Mouse (Mus musculus) liver, embryonic 13.5 days (tissue): ENCODE data around the gene Dnm1. TPM values are rescaled to one million over a fixed set of nuclear protein-coding genes. Genes with fewer than 3 reads are reported as not detected.
A peak's percentile ranks its signal among the peaks of the same experiment; 100 is the strongest.
"Not testable (repeated sequence)": the region's sequence is repeated elsewhere in the genome, so short reads cannot be mapped to it uniquely, and the experiment has no call there.

ENCODE experiments used
- ATAC-seq: fragments of 200-750 bp; cut with Nextera tagmentation; 2 replicates; pipeline ENCODE4 v1.8.0; 2017; ENCODE audit warnings: low read depth, mild to moderate bottlenecking, moderate number of reproducible peaks, moderate library complexity
- DNase-seq: peaks from one replicate; pipeline ENCODE4 v3.0.0; 2022
- H3K27ac ChIP-seq: fragments of 300-500 bp; sonication (generic); 2 replicates; pipeline ENCODE4 v1.5.1; 2015; ENCODE audit warnings: moderate library complexity, mild to moderate bottlenecking, inconsistent platforms
- H3K27me3 ChIP-seq: fragments of 300-500 bp; sonication (generic); 2 replicates; pipeline ENCODE4 v1.6.1; 2015; ENCODE audit warnings: mild to moderate bottlenecking, inconsistent platforms
- H3K36me3 ChIP-seq: fragments of 300-500 bp; sonication (generic); 2 replicates; pipeline ENCODE4 v1.6.1; 2015; ENCODE audit warnings: mild to moderate bottlenecking, inconsistent platforms
- H3K4me1 ChIP-seq: fragments of 300-500 bp; sonication (generic); replicated peaks from 2 replicates; pipeline ENCODE4 v1.6.1; 2015; ENCODE audit warnings: inconsistent platforms
- H3K4me2 ChIP-seq: fragments of 300-500 bp; sonication (generic); 2 replicates; pipeline ENCODE4 v1.6.1; 2015; ENCODE audit warnings: inconsistent platforms, mild to moderate bottlenecking, moderate library complexity
- H3K4me3 ChIP-seq: fragments of 300-500 bp; sonication (generic); replicated peaks from 2 replicates; pipeline ENCODE4 v1.5.1; 2015; ENCODE audit warnings: mild to moderate bottlenecking, inconsistent platforms
- H3K9ac ChIP-seq: fragments of 300-500 bp; sonication (generic); 2 replicates; pipeline ENCODE4 v1.6.1; 2015; ENCODE audit warnings: mild to moderate bottlenecking, inconsistent platforms
- H3K9me3 ChIP-seq: fragments of 300-500 bp; sonication (generic); replicated peaks from 2 replicates; pipeline ENCODE4 v1.6.1; 2016; ENCODE audit warnings: inconsistent platforms
- WGBS: fragments of 180-500 bp; shearing (Covaris S2); methylation state at CpG from one replicate; pipeline ENCODE4 v1.1.7; 2015; ENCODE audit not compliant: insufficient replicate concordance; 5-methylcytosine and 5-hydroxymethylcytosine counted together
- polyA plus RNA-seq: library from polyadenylated mRNA; unstranded; fragments of >200 nt; fragmentation: Nextera tagmentation; extraction: Ambion mirVana; gene quantifications from 2 replicates; pipeline ENCODE4 v1.2.1, GENCODE M21; 2015

The Dnm1 gene
- polyA plus RNA-seq, 1 experiment from 2014 or later, result 0.65 TPM

GRCm38 (mm10) chr2:32307941-32308760 is 45.0 kb downstream of the Dnm1 start:
- Histone ChIP-seq H3K27ac (no peak overlapping the region), H3K9me3 (no peaks in the 10 kb centered on the region), H3K4me1 (peaks cover 19% of the 10 kb centered on the region), H3K27me3 (peaks cover 33% of the 10 kb centered on the region), H3K4me2 (no peak overlapping the region), H3K36me3 (peaks cover 47% of the 10 kb centered on the region), H3K9ac (no peak overlapping the region), H3K4me3 (no peak overlapping the region)
- 41% methylated on average over 8 of the region's 8 CpGs for WGBS
- DNase-seq, result no peak
- no peak for ATAC-seq

- WGBS, result 68% methylated on average over 6 of the region's 6 CpGs
- H3K4me3 ChIP-seq, result no peak overlapping the region
- peaks cover 15% of the 10 kb centered on the region for H3K4me1 ChIP-seq
- no peak overlapping the region for H3K4me2 ChIP-seq
- H3K27me3 ChIP-seq, result peaks cover 25% of the 10 kb centered on the region
- no peak overlapping the region for H3K9ac ChIP-seq
- no peak for ATAC-seq
- DNase-seq, result no peak
- peaks cover 56% of the 10 kb centered on the region for H3K36me3 ChIP-seq
- H3K9me3 ChIP-seq, result no peaks in the 10 kb centered on the region
- H3K27ac ChIP-seq, result no peak overlapping the region
Measured at GRCm38 (mm10) chr2:32307247-32307798, 45.8 kb downstream of the Dnm1 start.

GRCm38 (mm10) chr2:32306176-32306575 is 47.0 kb downstream of the Dnm1 start:
- WGBS, result 85% methylated on average over 9 of the region's 9 CpGs
- no peak for DNase-seq
- H3K9me3 ChIP-seq, result no peaks in the 10 kb centered on the region
- H3K4me2 ChIP-seq, result no peak overlapping the region
- H3K4me1 ChIP-seq, result peaks cover 4% of the 10 kb centered on the region; the same call in 1 of the 2 replicates
- ATAC-seq, result no peak
- H3K36me3 ChIP-seq, result peaks cover 67% of the 10 kb centered on the region
- H3K4me3 ChIP-seq, result no peak overlapping the region
- no peak overlapping the region for H3K27ac ChIP-seq
- H3K27me3 ChIP-seq, result peaks cover 13% of the 10 kb centered on the region
- H3K9ac ChIP-seq, result no peak overlapping the region

GRCm38 (mm10) chr2:32305668-32306067 is 47.5 kb downstream of the Dnm1 start:
- DNase-seq, result no peak
- 89% methylated on average over 5 of the region's 5 CpGs for WGBS
- H3K27ac ChIP-seq, result no peak overlapping the region
- no peak overlapping the region for H3K9ac ChIP-seq
- H3K27me3 ChIP-seq, result peaks cover 9% of the 10 kb centered on the region; the same call in 1 of the 2 replicates
- no peak overlapping the region for H3K4me2 ChIP-seq
- ATAC-seq, result no peak
- H3K4me3 ChIP-seq, result no peak overlapping the region
- 0 out of 2 replicates have a peak, but pooled peaks cover 2% of the 10 kb centered on the region for H3K4me1 ChIP-seq
- H3K36me3 ChIP-seq, result peaks cover 72% of the 10 kb centered on the region
- no peaks in the 10 kb centered on the region for H3K9me3 ChIP-seq

- DNase-seq (no peak), ATAC-seq (no peak)
- Histone ChIP-seq H3K27me3 (no peaks in the 10 kb centered on the region), H3K36me3 (peaks cover 82% of the 10 kb centered on the region), H3K9me3 (no peaks in the 10 kb centered on the region), H3K4me3 (no peak overlapping the region), H3K4me1 (no peaks in the 10 kb centered on the region), H3K9ac (no peak overlapping the region), H3K4me2 (no peak overlapping the region), H3K27ac (no peak overlapping the region)
- WGBS, result 64% methylated on average over 8 of the region's 8 CpGs
Measured at GRCm38 (mm10) chr2:32304145-32304832, 48.8 kb downstream of the Dnm1 start.

GRCm38 (mm10) chr2:32302952-32303351 is 50.2 kb downstream of the Dnm1 start:
- Histone ChIP-seq H3K27me3 (no peaks in the 10 kb centered on the region), H3K36me3 (peaks cover 93% of the 10 kb centered on the region), H3K4me2 (no peak overlapping the region), H3K4me1 (no peaks in the 10 kb centered on the region), H3K9me3 (no peaks in the 10 kb centered on the region), H3K9ac (no peak overlapping the region), H3K27ac (no peak overlapping the region), H3K4me3 (no peak overlapping the region)
- WGBS, result 88% methylated on average over 10 of the region's 10 CpGs
- ATAC-seq (no peak), DNase-seq (no peak)

GRCm38 (mm10) chr2:32299469-32299868 is 53.7 kb downstream of the Dnm1 start:
- H3K9ac ChIP-seq, result no peak overlapping the region
- no peak overlapping the region for H3K4me2 ChIP-seq
- no peak overlapping the region for H3K4me3 ChIP-seq
- no peaks in the 10 kb centered on the region for H3K4me1 ChIP-seq
- no peaks in the 10 kb centered on the region for H3K27me3 ChIP-seq
- H3K36me3 ChIP-seq, result peaks cover 88% of the 10 kb centered on the region
- H3K9me3 ChIP-seq, result no peaks in the 10 kb centered on the region
- WGBS, result 77% methylated on average over 4 of the region's 4 CpGs
- DNase-seq (no peak), ATAC-seq (no peak)
- H3K27ac ChIP-seq, result no peak overlapping the region

- H3K36me3 ChIP-seq, result peaks cover 67% of the 10 kb centered on the region
- H3K9ac ChIP-seq, H3K27me3 ChIP-seq, H3K9me3 ChIP-seq, H3K27ac ChIP-seq, DNase-seq, H3K4me1 ChIP-seq, H3K4me2 ChIP-seq, ATAC-seq, H3K4me3 ChIP-seq: not testable (repeated sequence)
- 85% methylated on average over 2 of the region's 2 CpGs for WGBS
Measured at GRCm38 (mm10) chr2:32295842-32296241, 57.3 kb downstream of the Dnm1 start.

- Histone ChIP-seq H3K36me3 (peaks cover 65% of the 10 kb centered on the region), H3K27ac (no peak overlapping the region), H3K4me2 (no peak overlapping the region), H3K9me3 (no peaks in the 10 kb centered on the region), H3K27me3 (no peaks in the 10 kb centered on the region), H3K9ac (no peak overlapping the region), H3K4me1 (peaks cover 1% of the 10 kb centered on the region; the same call in 1 of the 2 replicates), H3K4me3 (no peak overlapping the region)
- WGBS, result 72% methylated on average over 3 of the region's 3 CpGs
- DNase-seq (no peak), ATAC-seq (no peak)
Measured at GRCm38 (mm10) chr2:32295285-32295684, 57.9 kb downstream of the Dnm1 start.

GRCm38 (mm10) chr2:32294348-32294747 is 58.8 kb downstream of the Dnm1 start:
- Histone ChIP-seq H3K36me3 (peaks cover 56% of the 10 kb centered on the region), H3K4me1 (peaks cover 9% of the 10 kb centered on the region), H3K9me3 (no peaks in the 10 kb centered on the region), H3K4me2 (no peak overlapping the region), H3K4me3 (no peak overlapping the region), H3K27ac (no peak overlapping the region), H3K9ac (no peak overlapping the region), H3K27me3 (no peaks in the 10 kb centered on the region)
- no peak for ATAC-seq
- DNase-seq, result no peak
- 90% methylated on average over 8 of the region's 8 CpGs for whole genome bisulfite sequencing

GRCm38 (mm10) chr2:32289578-32289977 is 63.6 kb downstream of the Dnm1 start:
- peak overlapping the region; percentile 89; the same call in 1 of the 2 replicates for H3K9ac ChIP-seq
- H3K9me3 ChIP-seq, result no peaks in the 10 kb centered on the region
- H3K36me3 ChIP-seq, result peaks cover 29% of the 10 kb centered on the region
- peak overlapping the region; percentile 92 for H3K4me3 ChIP-seq
- ATAC-seq (no peak), DNase-seq (no peak)
- peak overlapping the region; percentile 94 for H3K4me2 ChIP-seq
- peak overlapping the region; percentile 83; the same call in 1 of the 2 replicates for H3K27ac ChIP-seq
- no peaks in the 10 kb centered on the region for H3K27me3 ChIP-seq
- peaks cover 34% of the 10 kb centered on the region for H3K4me1 ChIP-seq
